ENCODE assay signal across 14 mouse cellular contexts in genomic region chr1:37959486-37959885, GRCm38 (mm10). TPM values are rescaled to one million over a fixed set of nuclear protein-coding genes. Genes with fewer than 3 reads are reported as not detected.
DNase-seq lines count a peak whose midpoint lies in the region; ATAC-seq lines count a peak whose summit lies in the region.
"Had no signal": no experiment of that assay in that cellular context is flagged by ENCODE, and none has a peak within 500 bp of the region (broad histone marks: within the 10 kb centered on the region; RNA-seq: fewer than 3 reads in every experiment).

No protein-coding gene starts in this region.

- DNase-seq in forebrain, embryonic 14.5 days (ENCODE audit: low spot score): peak; percentile 61
- DNase-seq in forebrain, embryonic 11.5 days (ENCODE audit: low spot score): no peak
- DNase-seq in cerebellum, postnatal 25 days: peak; percentile 24 to 54
- DNase-seq in right cerebral cortex, postnatal 36 days (ENCODE audit: low spot score in 2 of 2): peak; percentile 5 to 14
- DNase-seq in spleen, postnatal 10 days (ENCODE audit: low spot score in 2 of 2): no peak
- no peak for DNase-seq in embryo, embryonic 11 days
- DNase-seq: kidney, postnatal 10 days had no signal

- H3K36me3 ChIP-seq in forebrain, embryonic 14.5 days (ENCODE audit: control insufficient read depth, insufficient read depth, low read length): no peaks in the 10 kb centered on the region
- no peaks in the 10 kb centered on the region for H3K36me3 ChIP-seq in forebrain, embryonic 11.5 days (ENCODE audit: control insufficient read depth, insufficient read depth, low read length)
- H3K36me3 ChIP-seq in midbrain, embryonic 13.5 days: no peaks in the 10 kb centered on the region
- H3K36me3 ChIP-seq in midbrain, embryonic 15.5 days (replicated peaks): no peaks in the 10 kb centered on the region

- H3K4me3 ChIP-seq in forebrain, embryonic 14.5 days (ENCODE audit: low read depth, low read length): no peak overlapping the region
- no peak overlapping the region for H3K4me3 ChIP-seq in forebrain, embryonic 11.5 days (ENCODE audit: low read depth, low read length)
- no peak overlapping the region for H3K4me3 ChIP-seq in midbrain, embryonic 13.5 days (replicated peaks)
- H3K4me3 ChIP-seq in midbrain, embryonic 15.5 days: no peak overlapping the region
- H3K4me3 ChIP-seq: megakaryocyte, embryonic 14.5 days had no signal

- no peaks in the 10 kb centered on the region for H3K9me3 ChIP-seq in forebrain, embryonic 14.5 days (replicated peaks; ENCODE audit: control insufficient read depth, low read length)
- no peaks in the 10 kb centered on the region for H3K9me3 ChIP-seq in forebrain, embryonic 11.5 days (ENCODE audit: control insufficient read depth, low read length)
- 0 out of 2 replicates have a peak, but pooled peaks cover 3% of the 10 kb centered on the region for H3K9me3 ChIP-seq in midbrain, embryonic 13.5 days
- H3K9me3 ChIP-seq in midbrain, embryonic 15.5 days: no peaks in the 10 kb centered on the region

- no peak overlapping the region for H3K9ac ChIP-seq in forebrain, embryonic 14.5 days (ENCODE audit: low read length)
- no peak overlapping the region for H3K9ac ChIP-seq in forebrain, embryonic 11.5 days (ENCODE audit: low read length)
- H3K9ac ChIP-seq in midbrain, embryonic 13.5 days (replicated peaks): no peak overlapping the region
- no peak overlapping the region for H3K9ac ChIP-seq in midbrain, embryonic 15.5 days

- no peak overlapping the region for H3K27ac ChIP-seq in forebrain, embryonic 14.5 days (ENCODE audit: low read depth, low read length)
- H3K27ac ChIP-seq in forebrain, embryonic 11.5 days (ENCODE audit: low read depth, low read length): no peak overlapping the region
- no peak overlapping the region for H3K27ac ChIP-seq in midbrain, embryonic 13.5 days
- no peak overlapping the region for H3K27ac ChIP-seq in midbrain, embryonic 15.5 days

- H3K27me3 ChIP-seq in forebrain, embryonic 14.5 days (replicated peaks; ENCODE audit: control insufficient read depth, insufficient read depth, low read length): no peaks in the 10 kb centered on the region
- H3K27me3 ChIP-seq in forebrain, embryonic 11.5 days (ENCODE audit: control insufficient read depth, insufficient read depth, low read length): no peaks in the 10 kb centered on the region
- H3K27me3 ChIP-seq in midbrain, embryonic 13.5 days: no peaks in the 10 kb centered on the region
- H3K27me3 ChIP-seq in midbrain, embryonic 15.5 days (replicated peaks): no peaks in the 10 kb centered on the region

- WGBS in forebrain, embryonic 14.5 days: 46% methylated on average over 5 of the region's 5 CpGs
- WGBS in forebrain, embryonic 11.5 days: 73% methylated on average over 5 of the region's 5 CpGs
- WGBS in midbrain, embryonic 13.5 days: 63% methylated on average over 5 of the region's 5 CpGs
- WGBS in midbrain, embryonic 15.5 days: 58% methylated on average over 5 of the region's 5 CpGs

- H3K4me2 ChIP-seq in forebrain, embryonic 14.5 days (ENCODE audit: low read length): no peak overlapping the region
- no peak overlapping the region for H3K4me2 ChIP-seq in forebrain, embryonic 11.5 days (ENCODE audit: low read depth, low read length, severe bottlenecking)
- H3K4me2 ChIP-seq in midbrain, embryonic 13.5 days (replicated peaks): no peak overlapping the region
- no peak overlapping the region for H3K4me2 ChIP-seq in midbrain, embryonic 15.5 days

- peak; percentile 48; the same call in 1 of the 2 replicates for ATAC-seq in forebrain, embryonic 14.5 days
- no peak for ATAC-seq in forebrain, embryonic 11.5 days (replicated peaks; ENCODE audit: low FRiP score)
- 0 out of 2 replicates have a peak, but pooled peaks have one; percentile 53 for ATAC-seq in midbrain, embryonic 13.5 days
- ATAC-seq in midbrain, embryonic 15.5 days (replicated peaks): no peak

- H3K4me1 ChIP-seq in forebrain, embryonic 14.5 days (ENCODE audit: control insufficient read depth, insufficient read depth, low read length): 0 out of 2 replicates have a peak, but pooled peaks cover 2% of the 10 kb centered on the region
- no peaks in the 10 kb centered on the region for H3K4me1 ChIP-seq in forebrain, embryonic 11.5 days (replicated peaks; ENCODE audit: control insufficient read depth, insufficient read depth, low read length)
- 0 out of 2 replicates have a peak, but pooled peaks cover 6% of the 10 kb centered on the region for H3K4me1 ChIP-seq in midbrain, embryonic 13.5 days (replicated peaks)
- no peaks in the 10 kb centered on the region for H3K4me1 ChIP-seq in midbrain, embryonic 15.5 days

RNA-seq across cellular contexts. Expression of gene Lyg1, which starts 1.9 kb away (rescaled TPM):
- not detected in 2 replicates for polyA plus RNA-seq in forebrain, embryonic 14.5 days (2014; fragmentation: Nextera tagmentation; extraction: Ambion mirVana)
- not detected in 2 replicates for polyA plus RNA-seq in forebrain, embryonic 11.5 days (2014; fragmentation: Nextera tagmentation; extraction: Ambion mirVana)
- polyA plus RNA-seq in midbrain, embryonic 13.5 days (2015; fragmentation: Nextera tagmentation; extraction: Ambion mirVana): not detected in 2 replicates
- not detected in 2 replicates for polyA plus RNA-seq in midbrain, embryonic 15.5 days (2015; fragmentation: Nextera tagmentation; extraction: Ambion mirVana)
- polyA plus RNA-seq: C2C12; cortical plate, adult 2 months; heart, embryonic 16.5 days; limb, embryonic 14.5 days had no signal

RNA-seq across cellular contexts. Expression of gene Txndc9, which starts 38.2 kb away (rescaled TPM):
- polyA plus RNA-seq in forebrain, embryonic 14.5 days (2014; fragmentation: Nextera tagmentation; extraction: Ambion mirVana): 154 and 162 TPM in 2 replicates
- 147 and 163 TPM in 2 replicates for polyA plus RNA-seq in forebrain, embryonic 11.5 days (2014; fragmentation: Nextera tagmentation; extraction: Ambion mirVana)
- polyA plus RNA-seq in midbrain, embryonic 13.5 days (2015; fragmentation: Nextera tagmentation; extraction: Ambion mirVana): 165 and 167 TPM in 2 replicates
- 129 and 135 TPM in 2 replicates for polyA plus RNA-seq in midbrain, embryonic 15.5 days (2015; fragmentation: Nextera tagmentation; extraction: Ambion mirVana)

RNA-seq across cellular contexts. Expression of gene Eif5b, which starts 38.3 kb away (rescaled TPM):
- 16.2 and 17.3 TPM in 2 replicates for polyA plus RNA-seq in forebrain, embryonic 14.5 days (2014; fragmentation: Nextera tagmentation; extraction: Ambion mirVana)
- polyA plus RNA-seq in forebrain, embryonic 11.5 days (2014; fragmentation: Nextera tagmentation; extraction: Ambion mirVana): 30.2 and 32.6 TPM in 2 replicates
- 26.5 and 27.0 TPM in 2 replicates for polyA plus RNA-seq in midbrain, embryonic 13.5 days (2015; fragmentation: Nextera tagmentation; extraction: Ambion mirVana)
- 21.1 and 23.6 TPM in 2 replicates for polyA plus RNA-seq in midbrain, embryonic 15.5 days (2015; fragmentation: Nextera tagmentation; extraction: Ambion mirVana)

RNA-seq across cellular contexts. Expression of gene Lyg2, which starts 43.2 kb away (rescaled TPM):
- polyA plus RNA-seq in forebrain, embryonic 14.5 days (2014; fragmentation: Nextera tagmentation; extraction: Ambion mirVana): not detected in 2 replicates
- polyA plus RNA-seq in forebrain, embryonic 11.5 days (2014; fragmentation: Nextera tagmentation; extraction: Ambion mirVana): not detected in 2 replicates
- not detected in 2 replicates for polyA plus RNA-seq in midbrain, embryonic 13.5 days (2015; fragmentation: Nextera tagmentation; extraction: Ambion mirVana)
- not detected in 2 replicates for polyA plus RNA-seq in midbrain, embryonic 15.5 days (2015; fragmentation: Nextera tagmentation; extraction: Ambion mirVana)
- polyA plus RNA-seq: C2C12; heart, embryonic 16.5 days; limb, embryonic 14.5 days had no signal

Comparison
In these comparisons a context has a peak if more than half of its experiments do, and no peak if none do; other contexts are left out.
1. ATAC-seq: peak in forebrain, embryonic 14.5 days (single experiment) and midbrain, embryonic 13.5 days (single experiment); none in forebrain, embryonic 11.5 days (single experiment) and midbrain, embryonic 15.5 days (single experiment).
2. DNase-seq: peak in forebrain, embryonic 14.5 days (single experiment), cerebellum, postnatal 25 days (2 of 2) and right cerebral cortex, postnatal 36 days (2 of 2); none in forebrain, embryonic 11.5 days (single experiment), spleen, postnatal 10 days (0 of 2) and embryo, embryonic 11 days (single experiment).